Mouse (Mus musculus): Measurements from ENCODE around the gene Pdzrn4.

The Pdzrn4 gene

GRCm38 (mm10) chr15:92752167-92752566 is 355.5 kb downstream of the Pdzrn4 start:
- DNase-seq: no peak

GRCm38 (mm10) chr15:92752578-92752977 is 355.9 kb downstream of the Pdzrn4 start:
- DNase-seq: no peak

GRCm38 (mm10) chr15:92757085-92757903 is 360.6 kb downstream of the Pdzrn4 start:
- no peak for DNase-seq

- DNase-seq: no peak
These were observed 362.3 kb downstream of the Pdzrn4 start for GRCm38 (mm10) chr15:92759001-92759400.

GRCm38 (mm10) chr15:92763303-92763702 is 366.6 kb downstream of the Pdzrn4 start:
- DNase-seq: no peak

GRCm38 (mm10) chr15:92769535-92769934 is 372.9 kb downstream of the Pdzrn4 start:
- no peak for DNase-seq

GRCm38 (mm10) chr15:92788036-92788435 is 391.4 kb downstream of the Pdzrn4 start:
- DNase-seq: no peak

GRCm38 (mm10) chr15:92794275-92794674 is 397.6 kb downstream of the Pdzrn4 start:
- no peak for DNase-seq

GRCm38 (mm10) chr15:92805934-92806333 is 409.3 kb downstream of the Pdzrn4 start:
- DNase-seq: no peak

GRCm38 (mm10) chr15:92806352-92806751 is 409.7 kb downstream of the Pdzrn4 start:
- no peak for DNase-seq
